Mouse (Mus musculus) liver, embryonic 11.5 days (tissue): ENCODE data around the gene Cyb5b. TPM values are rescaled to one million over a fixed set of nuclear protein-coding genes. Genes with fewer than 3 reads are reported as not detected.

ENCODE experiments used
- ATAC-seq: fragments of 200-750 bp; cut with Nextera tagmentation; replicated peaks from 2 replicates; pipeline ENCODE4 v1.8.0; 2017; ENCODE audit warnings: moderate number of reproducible peaks, mild to moderate bottlenecking, moderate TSS enrichment, moderate library complexity; ENCODE audit not compliant: low FRiP score
- DNase-seq: peaks from one replicate; pipeline ENCODE4 v3.0.0-alpha.2; 2017; ENCODE audit warnings: low spot score
- H3K27ac ChIP-seq: fragments of 300-500 bp; sonication (generic); 2 replicates; pipeline ENCODE4 v1.5.1; 2014; ENCODE audit warnings: mild to moderate bottlenecking, low read depth, low read length, control low read depth
- H3K27me3 ChIP-seq: fragments of 300-500 bp; sonication (generic); replicated peaks from 2 replicates; pipeline ENCODE4 v1.6.1; 2014; ENCODE audit warnings: low read length, mixed read lengths; ENCODE audit not compliant: control insufficient read depth, insufficient read depth
- H3K36me3 ChIP-seq: fragments of 300-500 bp; sonication (generic); 2 replicates; pipeline ENCODE4 v1.6.1; 2014; ENCODE audit warnings: mild to moderate bottlenecking, low read length, moderate library complexity, mixed read lengths; ENCODE audit not compliant: control insufficient read depth, insufficient read depth
- H3K4me1 ChIP-seq: fragments of 300-500 bp; sonication (generic); replicated peaks from 2 replicates; pipeline ENCODE4 v1.6.1; 2014; ENCODE audit warnings: low read length, mixed read lengths; ENCODE audit not compliant: control insufficient read depth, insufficient read depth
- H3K4me2 ChIP-seq: fragments of 300-500 bp; sonication (generic); 2 replicates; pipeline ENCODE4 v1.6.1; 2014; ENCODE audit warnings: mild to moderate bottlenecking, control low read depth, moderate library complexity
- H3K4me3 ChIP-seq: fragments of 300-500 bp; sonication (generic); 2 replicates; pipeline ENCODE4 v1.5.1; 2014; ENCODE audit warnings: low read depth, low read length, control low read depth
- H3K9ac ChIP-seq: fragments of 300-500 bp; sonication (generic); 2 replicates; pipeline ENCODE4 v1.6.1; 2014; ENCODE audit warnings: low read depth, low read length, control low read depth
- H3K9me3 ChIP-seq: fragments of 300-500 bp; sonication (generic); 2 replicates; pipeline ENCODE4 v1.6.1; 2016; ENCODE audit warnings: low read length, inconsistent platforms, mixed read lengths; ENCODE audit not compliant: control insufficient read depth
- WGBS: fragments of 180-500 bp; shearing (Covaris S2); extraction: QIAGEN DNeasy Blood & Tissue Kit; methylation state at CpG from one replicate; pipeline ENCODE4 v1.1.7; 2014; 5-methylcytosine and 5-hydroxymethylcytosine counted together
- polyA plus RNA-seq: library from polyadenylated mRNA; unstranded; fragments of >200 nt; fragmentation: Nextera tagmentation; extraction: Ambion mirVana; gene quantifications from 2 replicates; pipeline ENCODE4 v1.2.1, GENCODE M21; 2014

Gene Cyb5b
- polyA plus RNA-seq, 1 experiment from 2014 or later, result 77.1 TPM

DNA sequence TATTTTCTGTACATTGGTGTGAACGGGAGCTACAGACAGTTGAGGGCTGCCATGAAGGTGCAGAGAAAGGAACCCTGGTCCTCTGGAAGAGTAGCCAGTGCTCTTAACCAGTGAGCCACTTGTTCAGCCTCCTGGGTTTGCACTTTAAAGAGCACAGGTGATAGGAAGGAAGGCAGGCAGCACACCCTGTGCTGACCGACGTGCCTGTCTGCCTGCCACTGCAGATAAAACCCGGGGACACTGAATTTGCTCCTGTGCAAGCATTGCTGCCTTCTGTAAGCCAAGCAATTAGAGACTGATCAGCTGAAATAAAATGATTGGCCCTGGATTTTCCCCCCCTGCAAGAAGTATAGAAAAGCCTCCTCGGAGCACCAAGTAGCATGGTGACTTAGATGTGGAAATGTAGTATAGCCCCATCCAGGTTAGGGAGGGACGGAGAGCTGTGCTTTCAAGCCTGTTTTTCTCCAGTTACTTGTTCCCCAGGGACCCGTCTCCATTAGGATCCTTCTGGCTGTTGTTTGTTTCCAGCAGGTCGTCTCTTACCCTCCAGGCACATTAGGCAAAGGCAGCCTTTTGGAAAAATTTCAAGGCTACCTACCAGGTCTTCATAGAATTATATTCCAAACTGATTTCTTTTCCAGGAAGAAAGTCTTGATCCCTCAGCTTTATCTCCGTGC is 22.7 kb downstream of the Cyb5b start:
- H3K36me3 ChIP-seq, result peaks cover 37% of the 10 kb centered on the region
- no peak for ATAC-seq
- no peaks in the 10 kb centered on the region for H3K4me1 ChIP-seq
- DNase-seq, result no peak
- WGBS, result 83% methylated on average over 9 of the region's 9 CpGs
- no peaks in the 10 kb centered on the region for H3K27me3 ChIP-seq
- H3K4me2 ChIP-seq, result no peak overlapping the region
- no peak overlapping the region for H3K4me3 ChIP-seq
- H3K9me3 ChIP-seq, result no peaks in the 10 kb centered on the region; the same call in 1 of the 2 replicates
- no peak overlapping the region for H3K9ac ChIP-seq
- no peak overlapping the region for H3K27ac ChIP-seq

DNA sequence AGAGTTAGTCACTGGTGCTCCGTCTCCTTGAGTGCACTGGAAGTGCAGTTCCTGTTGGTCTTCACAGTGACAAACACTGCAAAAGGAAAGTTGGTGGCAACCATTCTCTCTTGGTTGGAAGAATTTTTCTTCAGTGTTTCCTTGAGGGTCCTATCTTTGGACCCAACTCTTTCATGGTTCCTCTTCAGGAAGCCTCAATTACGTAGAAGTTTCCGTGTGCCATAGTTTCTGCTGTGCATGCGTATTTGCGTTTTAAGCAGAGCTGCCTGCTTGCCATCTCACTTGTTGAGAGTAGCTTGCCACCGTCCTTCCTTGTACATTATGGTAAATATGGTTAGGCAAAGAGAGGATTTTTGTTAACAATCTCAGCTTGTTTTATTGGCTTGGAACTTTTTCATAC is 30.7 kb downstream of the Cyb5b start:
- no peak overlapping the region for H3K4me2 ChIP-seq
- H3K36me3 ChIP-seq, result peaks cover 44% of the 10 kb centered on the region
- H3K27me3 ChIP-seq, result no peaks in the 10 kb centered on the region
- H3K9ac ChIP-seq, result no peak overlapping the region
- H3K27ac ChIP-seq, result no peak overlapping the region
- DNase-seq (no peak), ATAC-seq (no peak)
- H3K4me3 ChIP-seq, result no peak overlapping the region
- H3K9me3 ChIP-seq, result peaks cover 3% of the 10 kb centered on the region
- H3K4me1 ChIP-seq, result no peaks in the 10 kb centered on the region
- WGBS, result 91% methylated on average over 6 of the region's 6 CpGs

DNA sequence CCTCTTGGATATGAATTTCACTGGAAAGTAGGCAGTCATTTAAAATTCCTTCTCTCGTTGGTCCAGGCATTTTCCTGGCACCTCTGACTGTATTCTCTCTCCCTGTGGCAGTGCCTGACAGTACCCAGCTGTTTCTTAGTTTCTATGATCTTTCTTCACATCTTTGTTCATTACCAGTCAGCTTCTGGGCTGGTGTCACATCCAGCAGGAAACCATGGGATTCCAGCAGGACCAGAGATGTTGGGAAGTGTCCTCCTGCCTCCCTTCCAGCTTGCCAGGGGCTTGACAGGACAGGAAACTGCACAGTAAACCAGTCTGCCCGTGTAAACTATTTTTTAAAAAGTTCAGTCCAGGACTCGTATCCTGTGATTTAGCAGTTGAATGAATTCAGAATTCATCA is 34.6 kb downstream of the Cyb5b start:
- Histone ChIP-seq H3K36me3 (peaks cover 18% of the 10 kb centered on the region), H3K4me1 (no peaks in the 10 kb centered on the region), H3K4me3 (no peak overlapping the region), H3K27me3 (no peaks in the 10 kb centered on the region), H3K9me3 (no peaks in the 10 kb centered on the region), H3K9ac (no peak overlapping the region), H3K4me2 (no peak overlapping the region), H3K27ac (no peak overlapping the region)
- ATAC-seq (no peak), DNase-seq (no peak)
- WGBS, result 82% methylated on average over 3 of the region's 3 CpGs

DNA sequence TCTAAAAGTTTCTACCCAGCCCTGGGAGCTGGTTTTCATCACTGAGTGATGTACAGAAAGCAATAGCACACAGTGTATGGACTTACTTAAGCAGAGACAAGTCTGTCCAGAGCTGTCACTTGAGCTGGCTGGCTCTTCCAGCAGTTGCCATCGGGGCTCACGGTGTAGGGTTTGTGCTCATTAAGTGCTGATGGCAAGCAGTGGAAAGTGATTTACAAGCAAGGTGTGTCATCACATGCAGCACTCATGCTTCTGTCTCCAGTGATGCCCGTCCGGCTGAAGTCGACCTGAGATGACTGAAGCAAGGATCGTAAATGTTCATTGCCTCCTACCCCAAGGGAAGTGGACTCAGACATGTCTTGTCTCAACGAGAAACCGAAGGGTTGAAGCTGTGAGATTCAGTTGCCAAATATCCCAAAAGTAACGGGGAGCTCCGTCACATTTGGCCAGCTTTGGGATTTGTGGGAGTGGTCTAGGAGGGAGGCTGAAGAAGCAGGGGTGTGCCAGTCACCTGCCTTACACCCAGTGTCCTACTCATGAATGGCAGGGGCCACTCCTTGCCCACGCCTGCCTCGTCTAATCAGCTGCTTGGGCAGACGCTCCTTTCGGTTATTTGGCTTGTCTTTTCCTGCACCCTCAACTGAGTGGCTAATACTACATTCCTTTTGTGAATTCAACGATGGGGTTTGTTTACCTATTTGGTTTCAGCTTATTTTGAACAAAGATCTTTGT is 36.4 kb downstream of the Cyb5b start:
- Histone ChIP-seq H3K27ac (no peak overlapping the region), H3K27me3 (no peaks in the 10 kb centered on the region), H3K4me1 (no peaks in the 10 kb centered on the region), H3K36me3 (peaks cover 15% of the 10 kb centered on the region), H3K9ac (no peak overlapping the region), H3K4me2 (no peak overlapping the region), H3K4me3 (no peak overlapping the region), H3K9me3 (no peaks in the 10 kb centered on the region)
- no peak for DNase-seq
- no peak for ATAC-seq
- WGBS, result 80% methylated on average over 15 of the region's 15 CpGs

DNA sequence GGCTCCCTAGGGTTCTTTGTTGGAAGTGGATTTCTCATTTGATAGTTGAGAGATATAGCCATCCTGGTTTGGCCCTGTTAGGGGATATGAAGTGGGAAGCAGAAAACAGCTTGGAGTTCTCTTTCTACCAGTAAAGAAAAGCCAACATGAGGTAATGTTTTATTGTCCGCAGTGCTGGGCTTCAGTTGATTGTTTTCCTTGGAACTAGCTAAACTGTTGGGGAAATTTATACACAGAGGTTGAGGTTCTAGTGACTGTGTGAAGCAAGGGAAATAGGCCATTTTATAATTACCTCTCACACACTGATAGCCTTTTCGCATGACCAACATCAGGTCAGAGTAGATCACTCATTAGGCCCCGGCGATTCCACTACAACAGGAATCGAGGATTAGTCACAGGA is 37.2 kb downstream of the Cyb5b start:
- peaks cover 10% of the 10 kb centered on the region for H3K36me3 ChIP-seq
- WGBS, result 83% methylated on average over 5 of the region's 5 CpGs
- no peak overlapping the region for H3K4me2 ChIP-seq
- no peak overlapping the region for H3K9ac ChIP-seq
- no peaks in the 10 kb centered on the region for H3K4me1 ChIP-seq
- no peak overlapping the region for H3K4me3 ChIP-seq
- H3K27ac ChIP-seq, result no peak overlapping the region
- no peak for ATAC-seq
- no peaks in the 10 kb centered on the region for H3K9me3 ChIP-seq
- no peaks in the 10 kb centered on the region for H3K27me3 ChIP-seq
- no peak for DNase-seq

DNA sequence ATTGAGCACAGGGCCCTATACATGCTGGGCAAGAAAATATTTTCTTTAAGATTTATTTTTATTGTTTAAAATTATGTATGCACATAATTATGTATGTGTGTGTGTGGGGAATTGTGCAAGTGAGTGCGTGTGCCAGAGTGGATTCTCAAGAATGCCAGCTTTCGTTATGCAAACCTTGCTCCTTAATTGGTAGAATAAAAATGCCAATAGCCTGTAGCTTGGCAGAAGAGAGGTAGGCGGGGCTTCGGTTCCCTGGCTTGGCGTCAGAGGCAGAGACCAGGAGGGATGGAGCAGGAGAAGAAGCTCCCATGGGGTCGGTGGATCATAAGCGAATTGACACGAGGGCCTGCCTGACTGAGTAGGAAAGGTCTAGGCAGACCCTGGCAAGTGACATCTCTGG is 42.2 kb downstream of the Cyb5b start:
- Histone ChIP-seq H3K9me3 (no peaks in the 10 kb centered on the region), H3K27ac (no peak overlapping the region), H3K4me2 (no peak overlapping the region), H3K27me3 (no peaks in the 10 kb centered on the region), H3K9ac (no peak overlapping the region), H3K36me3 (no peaks in the 10 kb centered on the region), H3K4me3 (no peak overlapping the region), H3K4me1 (no peaks in the 10 kb centered on the region)
- 67% methylated on average over 8 of the region's 8 CpGs for WGBS
- no peak for DNase-seq
- ATAC-seq, result no peak

DNA sequence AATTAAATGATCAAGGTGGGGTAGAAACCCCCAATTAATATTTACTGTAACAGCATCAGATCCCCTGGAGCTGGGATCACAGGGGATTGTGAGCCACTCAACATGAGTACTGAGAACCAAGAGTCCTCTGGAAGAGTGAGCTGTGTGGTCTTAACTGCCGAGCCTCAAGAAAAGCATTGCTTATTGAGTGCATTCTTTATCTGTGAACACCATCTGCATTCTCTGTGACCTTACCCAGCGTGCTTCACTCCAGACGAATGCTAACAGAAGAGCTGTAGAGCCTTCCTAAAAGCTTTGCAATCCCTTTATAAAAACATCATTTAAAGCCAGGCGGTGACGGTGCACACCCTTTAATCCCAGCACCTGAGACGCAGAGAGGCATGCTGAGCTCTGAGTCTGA is 42.9 kb downstream of the Cyb5b start:
- no peak for DNase-seq
- H3K9ac ChIP-seq, result no peak overlapping the region
- no peak overlapping the region for H3K4me2 ChIP-seq
- 71% methylated on average over 6 of the region's 6 CpGs for WGBS
- H3K4me1 ChIP-seq, result no peaks in the 10 kb centered on the region
- no peaks in the 10 kb centered on the region for H3K27me3 ChIP-seq
- no peaks in the 10 kb centered on the region for H3K9me3 ChIP-seq
- H3K4me3 ChIP-seq, result no peak overlapping the region
- ATAC-seq, result 0 out of 2 replicates have a peak, but pooled peaks have one; percentile 45
- no peaks in the 10 kb centered on the region for H3K36me3 ChIP-seq
- H3K27ac ChIP-seq, result no peak overlapping the region

DNA sequence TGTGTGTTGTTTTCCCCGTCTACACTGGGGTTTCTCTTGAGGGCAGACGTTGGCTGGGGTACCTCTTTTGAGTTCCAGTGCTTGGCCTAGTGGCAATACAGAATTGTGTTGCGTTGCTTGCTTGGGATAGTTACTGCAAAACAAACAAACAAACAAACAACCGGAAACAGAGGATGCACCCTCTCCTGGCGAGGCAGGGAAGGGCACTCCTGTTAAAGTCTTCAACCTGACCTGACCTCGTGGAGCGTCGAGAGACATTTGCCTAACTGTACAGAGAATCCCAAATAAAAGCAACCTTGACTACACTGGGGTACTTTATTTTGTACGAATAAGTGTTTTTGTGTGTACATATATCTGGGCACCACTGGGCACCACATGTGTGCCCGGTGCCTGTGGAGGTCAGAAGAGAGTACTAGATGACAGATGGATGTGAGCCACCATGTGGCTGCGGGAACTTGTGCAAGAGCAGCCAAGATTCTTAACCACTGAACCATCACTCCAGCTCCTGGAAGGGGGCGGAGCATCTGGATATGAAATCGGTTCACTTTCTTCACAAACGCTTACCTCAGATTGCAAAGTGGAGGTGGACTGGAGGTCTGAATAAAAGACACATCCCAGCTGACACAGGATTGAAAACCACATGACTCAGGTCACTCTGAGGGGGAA is 44.5 kb downstream of the Cyb5b start:
- Histone ChIP-seq H3K36me3 (no peaks in the 10 kb centered on the region), H3K9me3 (no peaks in the 10 kb centered on the region), H3K27ac (no peak overlapping the region), H3K27me3 (no peaks in the 10 kb centered on the region), H3K9ac (no peak overlapping the region), H3K4me2 (no peak overlapping the region), H3K4me3 (no peak overlapping the region), H3K4me1 (no peaks in the 10 kb centered on the region)
- no peak for DNase-seq
- WGBS, result 87% methylated on average over 14 of the region's 14 CpGs
- ATAC-seq, result no peak
